Mouse (Mus musculus) G1E (cell line): ENCODE measurements around the gene Zfp566.
A peak's percentile ranks its signal among the peaks of the same experiment; 100 is the strongest.

Experiments
- CTCF ChIP-seq: IDR thresholded peaks from 2 replicates; pipeline ENCODE4 v1.5.1; 2012; ENCODE audit warnings: low read depth, low read length, inconsistent platforms, mixed read lengths
- GATA1 ChIP-seq: IDR thresholded peaks from 2 replicates; pipeline ENCODE4 v1.6.1; 2012; ENCODE audit warnings: borderline replicate concordance, low read length, inconsistent platforms, mixed read lengths

- TF ChIP-seq CTCF (0 out of 2 replicates have a peak, but pooled peaks have one; percentile 15), GATA1 (no peak)
Measured at GRCm38 (mm10) chr7:30062478-30062877, 27.8 kb downstream of the Zfp566 start.
